Mouse (Mus musculus) heart, embryonic 13.5 days (tissue): Measurements from ENCODE around the gene Six3. TPM values are rescaled to one million over a fixed set of nuclear protein-coding genes. Genes with fewer than 3 reads are reported as not detected.

Experiments
- ATAC-seq: fragments of 200-750 bp; cut with Nextera tagmentation; 2 replicates; pipeline ENCODE4 v1.8.0; 2017; ENCODE audit warnings: moderate TSS enrichment; ENCODE audit not compliant: insufficient number of reproducible peaks, low FRiP score, low TSS enrichment; ENCODE audit errors: extremely low read depth
- H3K27ac ChIP-seq: fragments of 300-500 bp; sonication (generic); replicated peaks from 2 replicates; pipeline ENCODE4 v1.5.1; 2015; ENCODE audit warnings: moderate library complexity, mild to moderate bottlenecking, inconsistent platforms
- H3K27me3 ChIP-seq: fragments of 300-500 bp; sonication (generic); replicated peaks from 2 replicates; pipeline ENCODE4 v1.6.1; 2015; ENCODE audit warnings: mild to moderate bottlenecking, inconsistent platforms
- H3K36me3 ChIP-seq: fragments of 300-500 bp; sonication (generic); 2 replicates; pipeline ENCODE4 v1.6.1; 2015; ENCODE audit warnings: mild to moderate bottlenecking, inconsistent platforms
- H3K4me1 ChIP-seq: fragments of 300-500 bp; sonication (generic); 2 replicates; pipeline ENCODE4 v1.6.1; 2015; ENCODE audit warnings: inconsistent platforms
- H3K4me2 ChIP-seq: fragments of 300-500 bp; sonication (generic); 2 replicates; pipeline ENCODE4 v1.6.1; 2015; ENCODE audit warnings: inconsistent platforms, mild to moderate bottlenecking, moderate library complexity
- H3K4me3 ChIP-seq: fragments of 300-500 bp; sonication (generic); 2 replicates; pipeline ENCODE4 v1.5.1; 2015; ENCODE audit warnings: moderate library complexity, mild to moderate bottlenecking, inconsistent platforms
- H3K9ac ChIP-seq: fragments of 300-500 bp; sonication (generic); 2 replicates; pipeline ENCODE4 v1.6.1; 2015; ENCODE audit warnings: inconsistent platforms, mild to moderate bottlenecking, moderate library complexity
- H3K9me3 ChIP-seq: fragments of 300-500 bp; sonication (generic); 2 replicates; pipeline ENCODE4 v1.6.1; 2016; ENCODE audit warnings: inconsistent platforms
- WGBS: fragments of 180-500 bp; shearing (Covaris S2); methylation state at CpG from one replicate; pipeline ENCODE4 v1.1.7; 2015; ENCODE audit warnings: mixed read lengths; 5-methylcytosine and 5-hydroxymethylcytosine counted together
- polyA plus RNA-seq: library from polyadenylated mRNA; unstranded; fragments of >200 nt; fragmentation: Nextera tagmentation; extraction: Ambion mirVana; gene quantifications from 2 replicates; pipeline ENCODE4 v1.2.1, GENCODE M21; 2015

The Six3 gene
- polyA plus RNA-seq, 1 experiment from 2014 or later = not detected

GRCm38 (mm10) chr17:85621505-85622310, 8.3 kb downstream of the Six3 start:
- no peak overlapping the region for H3K27ac ChIP-seq
- H3K36me3 ChIP-seq = no peaks in the 10 kb centered on the region
- under 1% methylated on average over 67 of the region's 67 CpGs for WGBS
- ATAC-seq = no peak
- H3K4me1 ChIP-seq = peaks cover 32% of the 10 kb centered on the region
- H3K9ac ChIP-seq = no peak overlapping the region
- H3K27me3 ChIP-seq = peaks cover 96% of the 10 kb centered on the region
- H3K4me2 ChIP-seq = peak overlapping the region; percentile 62
- H3K9me3 ChIP-seq = no peaks in the 10 kb centered on the region
- peak overlapping the region; percentile 39 for H3K4me3 ChIP-seq

- WGBS = 11% methylated on average over 12 of the region's 12 CpGs
Observed at GRCm38 (mm10) chr17:85622493-85623157, 9.2 kb downstream of the Six3 start.

GRCm38 (mm10) chr17:85623161-85624050, 10.0 kb downstream of the Six3 start:
- Histone ChIP-seq H3K4me2 (peak overlapping the region; percentile 12; the same call in 1 of the 2 replicates), H3K4me1 (peaks cover 23% of the 10 kb centered on the region), H3K4me3 (peak overlapping the region; percentile 18), H3K36me3 (no peaks in the 10 kb centered on the region), H3K9ac (no peak overlapping the region), H3K9me3 (no peaks in the 10 kb centered on the region), H3K27ac (no peak overlapping the region), H3K27me3 (peaks cover 96% of the 10 kb centered on the region)
- no peak for ATAC-seq
- 2% methylated on average over 52 of the region's 52 CpGs for WGBS

More at GRCm38 (mm10) chr17:85622493-85623157, 9.2 kb downstream of the Six3 start:
- Histone ChIP-seq H3K27ac (no peak overlapping the region), H3K4me3 (no peak overlapping the region), H3K4me1 (peaks cover 31% of the 10 kb centered on the region), H3K9ac (no peak overlapping the region), H3K9me3 (no peaks in the 10 kb centered on the region), H3K36me3 (no peaks in the 10 kb centered on the region), H3K27me3 (peaks cover 96% of the 10 kb centered on the region), H3K4me2 (no peak overlapping the region)
- no peak for ATAC-seq

GRCm38 (mm10) chr17:85624051-85624420, 10.6 kb downstream of the Six3 start:
- Histone ChIP-seq H3K4me1 (peaks cover 21% of the 10 kb centered on the region), H3K9ac (no peak overlapping the region), H3K9me3 (no peaks in the 10 kb centered on the region), H3K27ac (no peak overlapping the region), H3K4me3 (no peak overlapping the region; the same call in 1 of the 2 replicates), H3K27me3 (peaks cover 96% of the 10 kb centered on the region), H3K36me3 (no peaks in the 10 kb centered on the region), H3K4me2 (no peak overlapping the region)
- WGBS = 2% methylated on average over 13 of the region's 13 CpGs
- no peak for ATAC-seq

GRCm38 (mm10) chr17:85624981-85625940, 11.9 kb downstream of the Six3 start:
- Histone ChIP-seq H3K27me3 (peaks cover 96% of the 10 kb centered on the region), H3K27ac (no peak overlapping the region), H3K4me2 (no peak overlapping the region), H3K9me3 (no peaks in the 10 kb centered on the region), H3K36me3 (no peaks in the 10 kb centered on the region), H3K4me3 (no peak overlapping the region), H3K4me1 (peaks cover 21% of the 10 kb centered on the region), H3K9ac (no peak overlapping the region)
- no peak for ATAC-seq
- 1% methylated on average over 26 of the region's 26 CpGs for WGBS

- H3K27me3 ChIP-seq = peaks cover 96% of the 10 kb centered on the region
- no peak overlapping the region for H3K27ac ChIP-seq
- H3K4me1 ChIP-seq = peaks cover 12% of the 10 kb centered on the region
- 5% methylated on average over 14 of the region's 14 CpGs for WGBS
- no peak overlapping the region for H3K4me2 ChIP-seq
- H3K4me3 ChIP-seq = no peak overlapping the region
- no peak for ATAC-seq
- H3K9me3 ChIP-seq = no peaks in the 10 kb centered on the region
- no peaks in the 10 kb centered on the region for H3K36me3 ChIP-seq
- H3K9ac ChIP-seq = no peak overlapping the region
Observed at GRCm38 (mm10) chr17:85626091-85626860, 12.9 kb downstream of the Six3 start.

- Histone ChIP-seq H3K9me3 (no peaks in the 10 kb centered on the region), H3K4me2 (no peak overlapping the region), H3K9ac (no peak overlapping the region), H3K4me3 (no peak overlapping the region), H3K36me3 (no peaks in the 10 kb centered on the region), H3K4me1 (peaks cover 5% of the 10 kb centered on the region; the same call in 1 of the 2 replicates), H3K27ac (no peak overlapping the region), H3K27me3 (peaks cover 96% of the 10 kb centered on the region)
- 40% methylated on average over 5 of the region's 5 CpGs for WGBS
- no peak for ATAC-seq
Observed at GRCm38 (mm10) chr17:85627751-85628150, 14.3 kb downstream of the Six3 start.

- H3K36me3 ChIP-seq = no peaks in the 10 kb centered on the region
- H3K9me3 ChIP-seq = no peaks in the 10 kb centered on the region
- H3K9ac ChIP-seq = no peak overlapping the region
- 20% methylated on average over 8 of the region's 8 CpGs for WGBS
- no peak overlapping the region for H3K27ac ChIP-seq
- peaks cover under 1% of the 10 kb centered on the region; the same call in 1 of the 2 replicates for H3K4me1 ChIP-seq
- H3K27me3 ChIP-seq = peaks cover 92% of the 10 kb centered on the region
- no peak overlapping the region for H3K4me2 ChIP-seq
- ATAC-seq = no peak
- H3K4me3 ChIP-seq = no peak overlapping the region
Observed at GRCm38 (mm10) chr17:85628811-85629210, 15.4 kb downstream of the Six3 start.

- Histone ChIP-seq H3K27ac (no peak overlapping the region), H3K9ac (no peak overlapping the region), H3K4me2 (no peak overlapping the region), H3K36me3 (no peaks in the 10 kb centered on the region), H3K4me3 (no peak overlapping the region), H3K9me3 (no peaks in the 10 kb centered on the region), H3K27me3 (peaks cover 94% of the 10 kb centered on the region), H3K4me1 (no peaks in the 10 kb centered on the region)
- WGBS = 83% methylated on average over 1 of the region's 1 CpGs
- no peak for ATAC-seq
Observed at GRCm38 (mm10) chr17:85629396-85629795, 16.0 kb downstream of the Six3 start.
